Mouse (Mus musculus) heart, postnatal 0 days (tissue): ENCODE results near the gene Zscan4-ps3.
"Not testable (repeated sequence)": the region's sequence is repeated elsewhere in the genome, so short reads cannot be mapped to it uniquely, and the experiment has no call there.

ENCODE experiments used
- CTCF ChIP-seq: IDR thresholded peaks from 2 replicates; pipeline ENCODE4 v1.5.1; 2016; ENCODE audit warnings: antibody characterized with exemption, control low read depth, low read depth
- EP300 ChIP-seq: IDR thresholded peaks from 2 replicates; pipeline ENCODE4 v1.6.1; 2016; ENCODE audit warnings: antibody characterized with exemption, low read depth

DNA sequence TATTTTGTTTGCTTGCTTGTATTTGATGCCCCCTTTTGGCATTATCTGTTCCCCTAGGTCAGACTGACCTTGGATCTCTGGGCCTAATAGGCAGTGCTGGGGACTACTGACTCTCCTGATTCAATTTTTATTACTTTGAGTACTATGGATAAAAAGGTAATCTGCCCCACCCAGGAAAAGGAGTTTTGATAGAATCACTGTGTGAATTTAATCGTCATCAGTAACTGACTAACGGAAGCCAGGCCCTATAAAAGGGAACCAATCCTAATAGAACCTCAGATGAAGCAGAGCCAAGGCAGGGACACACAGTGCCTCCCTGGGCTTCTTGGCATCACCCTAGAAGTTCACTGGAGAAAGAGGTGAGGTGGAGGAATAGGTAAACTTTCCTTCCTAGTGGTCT is at the start of gene Zscan4-ps3:
- TF ChIP-seq CTCF, EP300: not testable (repeated sequence)
